Mouse (Mus musculus) B cell, adult 67 days (primary cell): ENCODE results near the gene Cyp3a16. TPM values are rescaled to one million over a fixed set of nuclear protein-coding genes. Genes with fewer than 3 reads are reported as not detected.

Source experiments
- total RNA-seq, 2 experiments: library from RNA; stranded (reverse); gene quantifications; 4 replicates each; pipeline ENCODE4 v1.2.4; 2023

Cyp3a16 gene
- not detected for total RNA-seq

GRCm38 (mm10) chr5:145469623-145470022, at the start of gene Cyp3a16:
Gene Cyp3a16 (minus strand): TSS chr5:145469723.

Other genes with a start within 250 kb of the Cyp3a16 start
- 10 to 100 TPM; 68.3 to 74.0 TPM for gene Zfp655, start 238.0 kb downstream of the Cyp3a16 start, total RNA-seq
- gene Zscan25, start 189.2 kb downstream of the Cyp3a16 start, total RNA-seq = 10 to 100 TPM; 29.1 to 31.5 TPM
- not detected for gene Cyp3a57, start 124.4 kb downstream of the Cyp3a16 start, total RNA-seq
- gene Cyp3a41b, start 115.0 kb upstream of the Cyp3a16 start, total RNA-seq = not detected